Mouse (Mus musculus) 416B (cell line): ENCODE measurements around the gene Npl.
A peak's percentile ranks its signal among the peaks of the same experiment; 100 is the strongest.

Experiments
- DNase-seq: peaks from one replicate; pipeline ENCODE4 v3.0.0; 2011; ENCODE audit warnings: low read depth

Gene Npl

DNA sequence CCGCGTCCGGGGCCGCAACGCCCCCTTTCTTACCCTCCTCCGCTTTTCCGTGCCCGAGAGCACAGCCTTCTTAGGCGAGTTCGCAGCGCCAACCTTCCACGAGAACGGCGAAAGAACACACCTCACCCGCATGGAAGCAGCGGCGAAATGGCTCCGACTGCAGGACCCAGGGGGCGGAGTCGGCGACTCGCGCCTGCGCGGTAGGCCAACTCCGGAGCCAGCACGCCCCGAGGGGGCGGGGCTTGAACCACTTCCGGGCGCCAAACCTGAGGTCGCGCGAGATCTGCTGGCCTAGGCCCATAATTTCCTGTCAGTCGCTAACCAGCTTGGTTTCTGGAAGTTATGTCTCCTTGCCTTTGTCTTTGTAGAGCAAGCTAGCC lies 62.4 kb downstream of the Npl start, which contains the start of gene Dhx9:
Dhx9 (minus strand) TSS at position 161 of the 380 bp plus-strand sequence.
- DNase-seq = peak; percentile 96

DNA sequence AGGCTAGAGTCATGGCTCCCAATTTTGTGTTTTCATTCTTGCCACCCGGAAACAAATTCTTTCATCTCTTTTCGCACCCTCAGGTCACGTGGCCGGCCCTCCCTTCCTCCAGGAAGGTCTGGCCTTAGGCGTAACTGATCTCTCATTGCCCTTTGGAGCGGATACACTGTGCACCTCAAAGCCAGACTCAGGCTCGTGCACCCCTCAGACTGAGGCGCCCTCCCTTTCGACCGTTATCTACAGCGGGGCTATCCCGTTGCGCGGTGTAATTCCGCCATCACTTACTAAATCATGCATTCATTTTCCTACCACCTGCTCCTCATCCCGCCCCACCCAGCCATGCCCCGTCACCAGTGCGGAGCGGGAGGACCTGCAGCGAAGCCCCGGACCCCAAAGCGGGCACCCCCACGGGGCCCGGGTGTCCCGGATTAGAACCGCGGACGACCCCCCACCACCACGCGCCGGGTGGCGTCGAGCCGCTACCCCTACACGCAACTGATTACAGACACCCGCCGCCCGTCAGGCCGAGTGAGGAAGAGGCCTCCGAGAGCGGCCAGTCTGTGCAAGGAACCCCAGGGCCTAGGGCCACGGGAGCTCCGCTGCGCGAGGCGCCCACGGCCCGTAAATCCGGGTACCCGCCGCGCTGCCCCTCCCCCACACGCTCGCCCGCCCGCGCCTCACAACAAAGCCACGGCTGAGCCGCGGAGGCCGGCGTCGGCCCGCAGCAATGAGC lies 62.9 kb downstream of the Npl start:
- peak; percentile 76 for DNase-seq

DNA sequence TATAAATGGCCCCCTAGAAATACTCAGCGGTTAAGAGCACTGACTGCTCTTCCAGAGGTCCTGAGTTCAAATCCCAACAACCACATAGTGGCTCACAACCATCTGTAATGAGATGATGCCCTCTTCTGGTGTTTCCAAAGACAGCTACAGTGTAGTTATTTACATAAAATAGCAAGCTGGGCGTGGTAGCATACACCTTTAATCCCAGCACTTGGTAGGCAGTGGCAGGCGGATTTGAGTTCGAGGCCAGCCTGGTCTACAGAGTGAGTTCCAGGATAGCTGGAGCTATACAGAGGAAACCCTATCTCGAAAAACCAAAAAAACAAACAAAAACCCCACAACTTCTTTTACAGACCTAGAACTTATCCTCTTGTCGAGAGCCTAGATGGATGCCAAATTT lies 63.7 kb downstream of the Npl start:
- DNase-seq = peak; percentile 40

DNA sequence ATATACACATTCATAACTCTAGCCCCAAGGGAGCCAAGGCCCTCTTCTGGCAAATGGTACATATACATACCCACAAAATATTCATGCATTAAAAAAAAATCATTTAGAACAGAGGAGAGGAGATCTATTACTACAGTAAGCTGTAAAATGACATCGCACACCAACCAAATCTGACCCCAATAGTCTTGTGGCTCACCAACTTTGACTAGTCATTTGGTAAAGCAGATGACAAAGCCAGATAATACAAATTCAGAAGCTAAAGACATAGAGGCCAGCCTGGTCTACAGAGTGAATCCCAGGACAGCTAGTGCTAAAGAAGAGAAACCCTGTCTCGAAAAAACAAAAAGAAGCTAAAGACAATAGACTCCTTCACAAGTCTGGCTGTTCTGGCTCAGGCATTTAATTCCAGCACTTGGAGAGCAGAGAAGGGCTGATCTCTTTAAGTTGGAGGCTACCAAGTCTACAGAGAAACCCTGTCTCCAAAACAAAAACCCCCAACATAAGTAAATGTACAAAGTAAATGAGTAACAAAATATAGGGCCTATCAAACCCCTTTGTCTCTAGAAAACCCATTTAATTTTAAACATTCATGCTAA lies 64.5 kb downstream of the Npl start:
- peak; percentile 61 for DNase-seq

DNA sequence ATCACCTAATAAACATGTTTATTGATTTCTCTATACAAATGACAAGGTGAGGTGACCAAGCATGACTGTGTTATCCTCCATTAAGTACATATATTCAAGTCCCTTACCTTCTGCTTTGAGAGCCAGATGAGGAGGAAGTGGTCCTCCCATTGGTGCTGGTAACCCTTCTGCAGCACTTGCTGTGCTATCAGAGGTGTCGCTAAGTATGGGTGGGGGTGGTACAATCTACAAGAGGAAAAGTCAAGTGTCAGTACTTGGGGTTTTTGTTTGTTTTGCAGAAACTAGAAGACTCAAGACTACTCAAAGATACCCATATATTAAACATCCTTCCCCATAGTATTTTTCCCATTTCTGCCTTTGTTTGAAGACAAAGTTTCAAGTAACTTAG lies 68.8 kb downstream of the Npl start:
- DNase-seq = no peak

DNA sequence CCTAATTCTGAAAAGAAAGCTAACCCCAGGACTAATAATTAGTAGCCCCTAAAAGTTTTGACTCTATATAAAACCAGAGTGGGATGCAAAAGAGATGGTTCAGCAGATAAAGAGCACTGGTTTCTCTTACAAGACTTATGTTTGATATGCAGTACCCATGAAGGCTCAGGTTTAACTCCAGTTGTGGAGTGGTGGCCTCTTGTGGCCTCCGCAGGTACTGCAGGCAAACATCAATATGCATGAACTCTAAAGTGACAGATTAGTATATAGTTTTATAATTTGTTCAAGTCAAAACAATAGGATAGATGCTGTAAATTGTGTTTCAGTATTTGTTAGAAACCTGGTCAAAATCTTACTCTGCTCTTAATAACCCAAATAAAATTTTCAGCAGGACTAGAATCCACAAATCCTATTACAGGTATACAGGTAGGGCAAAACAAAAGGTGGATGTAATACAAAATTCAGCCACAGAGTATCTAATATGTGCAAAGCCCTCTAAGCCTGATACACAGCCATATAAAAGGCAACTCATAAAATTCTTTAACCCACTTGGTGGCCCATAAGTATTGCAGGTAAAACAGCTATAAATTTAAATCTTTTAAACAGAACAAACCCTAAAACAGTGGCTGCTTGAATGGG lies 69.3 kb downstream of the Npl start:
- peak; percentile 80 for DNase-seq

DNA sequence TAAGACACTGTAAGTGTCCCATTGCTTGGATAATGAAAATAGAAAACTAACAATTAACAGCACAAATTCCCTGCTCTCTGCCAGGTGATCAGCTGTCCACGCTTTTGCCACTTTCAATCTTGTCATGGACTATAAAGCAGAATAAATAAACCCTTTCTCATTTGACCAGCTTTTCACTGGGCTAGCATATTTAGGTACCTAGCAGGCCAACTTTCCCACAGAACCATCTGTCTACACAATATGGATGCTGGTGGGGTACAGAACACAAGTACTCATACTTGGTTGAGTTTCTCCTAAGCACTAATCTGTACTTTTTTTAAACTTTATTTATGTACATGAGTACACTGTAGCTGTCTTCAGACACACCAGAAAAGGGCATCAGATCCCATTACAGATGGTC lies 70.5 kb downstream of the Npl start:
- DNase-seq = no peak

DNA sequence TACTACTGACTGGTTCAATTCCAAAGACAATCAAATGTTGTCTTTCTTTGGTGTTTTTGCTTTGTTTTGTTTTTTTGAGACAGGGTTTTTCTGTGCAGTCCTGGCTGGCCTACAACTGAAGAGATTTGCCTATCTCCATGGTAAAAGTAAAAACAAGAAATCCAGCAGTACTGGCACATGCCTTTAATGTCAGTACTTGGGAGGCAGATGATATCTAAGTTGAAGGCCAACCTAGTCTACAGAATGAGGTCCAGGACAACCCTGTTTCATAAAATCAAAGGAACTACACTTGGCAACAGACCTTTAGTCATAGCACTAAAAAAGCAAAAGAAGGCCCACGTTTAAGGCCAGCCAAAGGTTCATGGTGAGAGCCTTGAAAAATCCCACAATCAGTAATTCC lies 88.0 kb downstream of the Npl start:
- DNase-seq = no peak

DNA sequence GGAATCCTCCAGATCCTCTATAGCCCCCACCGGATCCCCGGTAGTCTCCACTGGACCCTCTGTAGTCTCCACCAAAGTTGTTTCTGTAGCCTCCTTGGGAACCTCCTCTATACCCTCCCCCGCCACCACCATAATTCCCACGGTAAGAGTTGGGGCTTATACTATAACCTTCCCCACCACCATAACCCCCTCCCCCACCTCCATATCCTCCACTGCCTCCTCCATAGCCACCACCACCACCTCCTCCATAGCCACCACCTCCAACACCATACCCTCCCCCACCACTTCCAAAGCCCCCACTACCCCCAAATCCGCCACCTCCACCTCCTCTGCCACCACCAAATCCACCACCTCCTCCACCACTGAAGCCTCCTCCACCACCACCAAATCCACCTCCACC lies 93.7 kb downstream of the Npl start:
- no peak for DNase-seq

DNA sequence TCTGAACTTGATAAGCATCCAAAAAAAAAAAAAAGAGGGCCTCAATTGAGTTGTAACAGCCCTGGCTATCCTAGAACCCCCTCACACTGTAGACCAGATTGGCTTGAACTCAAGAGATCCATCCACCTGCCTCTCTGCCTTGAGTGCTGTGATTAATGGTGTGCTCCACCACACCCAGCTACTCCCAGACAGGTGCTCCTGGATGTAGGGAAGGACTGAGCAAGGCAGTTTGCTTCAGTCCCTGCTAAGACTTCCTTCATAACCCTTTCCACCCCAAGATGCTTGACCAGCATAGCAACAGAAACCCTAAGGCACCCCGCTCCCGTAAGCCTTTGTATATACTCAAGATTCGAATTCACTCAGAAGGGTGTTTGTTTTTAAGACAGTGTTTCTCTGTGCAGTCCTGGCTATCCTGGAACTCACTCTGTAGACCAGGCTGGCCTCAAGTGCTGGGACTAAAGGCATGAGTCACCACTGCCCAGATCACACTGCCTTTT lies 96.7 kb downstream of the Npl start:
- peak; percentile 43 for DNase-seq
